Mouse (Mus musculus) kidney, adult 10 weeks (tissue): ENCODE measurements around the gene Tmem190. TPM values are rescaled to one million over a fixed set of nuclear protein-coding genes. Genes with fewer than 3 reads are reported as not detected.

Experiments
- polyA plus RNA-seq: library from polyadenylated mRNA; stranded (reverse); fragments of 350-450 nt; fragmentation: Illumina TruSeq; extraction: RNeasy Lipid Tissue Mini Kit (QIAGEN cat#74804); gene quantifications from one replicate; pipeline ENCODE4 v1.2.3, GENCODE M21; 2014; ENCODE audit warnings: low read depth, low replicate concordance

Gene Tmem190
- polyA plus RNA-seq = not detected

DNA sequence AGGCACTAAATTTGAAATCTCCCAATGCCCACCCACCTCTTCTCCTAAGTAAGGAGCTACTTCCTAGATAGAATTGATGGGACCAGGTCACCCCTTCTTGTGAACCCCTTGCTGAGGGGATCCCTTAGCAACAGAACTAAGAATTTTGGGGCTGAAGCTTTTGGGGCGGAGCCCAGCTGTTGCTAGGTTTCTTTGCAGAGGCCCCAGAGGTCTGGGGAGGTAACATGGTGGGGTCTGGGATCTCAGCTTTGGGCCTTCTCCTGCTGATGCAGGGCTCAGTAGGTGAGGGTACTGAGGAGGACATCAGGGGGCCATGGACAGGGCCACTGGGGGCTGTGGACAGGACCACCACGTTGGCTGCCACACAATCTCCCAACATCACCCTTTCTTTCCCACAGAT lies at the start of gene Tmem190, which contains the start of gene Il11:
TSS of gene Tmem190 (plus strand) at position 179 of the 400 bp plus-strand sequence.
TSS of gene Il11 (minus strand) at position 101 of the 400 bp plus-strand sequence.

GRCm38 (mm10) chr7:4739544-4740275 lies 43.0 kb upstream of the Tmem190 start, which contains the start of gene Kmt5c:
Gene Kmt5c, plus strand, starts transcription at chr7:4740115.

DNA sequence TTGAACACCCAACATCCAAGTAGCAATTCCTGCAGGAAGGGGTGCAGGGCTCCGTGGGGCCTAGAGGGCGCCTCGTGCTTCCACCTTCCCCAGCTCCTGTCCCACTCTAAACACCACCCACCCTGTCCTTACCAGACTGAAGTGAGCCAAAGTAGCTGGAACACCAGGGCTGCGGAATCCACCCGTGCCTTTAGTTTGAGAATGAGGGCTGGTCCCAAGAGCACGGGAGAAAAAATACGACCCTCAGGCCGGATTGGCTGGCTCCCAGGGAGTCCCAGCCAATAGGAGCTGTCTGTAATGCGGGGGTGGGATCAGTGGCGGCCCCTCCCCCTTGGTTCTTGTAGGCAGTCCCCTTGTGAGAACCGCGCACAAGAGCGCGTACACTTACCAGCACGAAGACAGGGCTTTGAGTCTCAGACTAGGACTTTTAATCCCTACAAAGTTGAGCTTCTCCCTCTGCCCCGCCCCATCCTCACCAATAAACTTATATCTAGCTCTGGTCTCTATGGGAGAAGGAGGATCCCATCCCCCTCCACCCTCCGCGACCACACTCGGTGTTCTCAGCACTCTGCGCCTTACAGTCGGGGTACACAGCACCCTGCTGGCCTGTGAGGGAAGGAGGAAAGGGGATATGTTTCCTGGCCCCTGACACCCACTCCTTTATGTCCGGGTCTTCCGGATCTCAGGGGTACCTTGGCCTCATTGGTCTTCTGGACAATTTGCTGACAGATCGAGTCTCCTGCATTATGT lies 29.7 kb upstream of the Tmem190 start, which contains the start of gene Cox6b2:
TSS of gene Cox6b2 (minus strand) at position 274 of the 750 bp plus-strand sequence.

GRCm38 (mm10) chr7:4771202-4771601 lies 11.5 kb upstream of the Tmem190 start, which contains the start of gene Fam71e2:
Gene Fam71e2, minus strand, starts transcription at chr7:4771302.

DNA sequence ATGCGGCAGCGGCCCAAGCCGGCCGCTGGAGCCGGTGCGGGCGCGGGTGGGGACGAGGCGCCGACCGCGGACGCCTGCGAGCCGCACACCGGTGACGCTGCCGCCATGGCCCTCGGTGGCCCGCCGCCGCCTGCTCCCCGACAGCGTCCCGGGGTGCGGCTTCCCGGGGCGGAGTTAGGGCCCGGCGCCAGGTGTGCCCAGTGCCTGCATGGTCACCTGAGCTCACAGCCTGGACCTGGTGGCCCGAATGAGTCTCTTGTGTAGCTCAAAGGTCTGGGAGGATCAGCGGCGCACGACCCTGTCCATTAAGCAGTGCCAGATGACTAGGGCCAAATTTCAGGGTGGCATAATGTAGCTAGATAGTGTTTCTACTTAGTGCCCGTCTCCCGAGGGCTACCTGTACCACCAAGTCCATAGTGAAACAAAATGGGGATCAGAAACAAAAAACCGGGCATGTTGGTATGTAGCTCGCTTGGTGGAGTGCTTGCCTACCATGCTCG lies 6.7 kb downstream of the Tmem190 start, which contains the start of gene Tmem238:
TSS of gene Tmem238 (minus strand) at position 221 of the 500 bp plus-strand sequence.

DNA sequence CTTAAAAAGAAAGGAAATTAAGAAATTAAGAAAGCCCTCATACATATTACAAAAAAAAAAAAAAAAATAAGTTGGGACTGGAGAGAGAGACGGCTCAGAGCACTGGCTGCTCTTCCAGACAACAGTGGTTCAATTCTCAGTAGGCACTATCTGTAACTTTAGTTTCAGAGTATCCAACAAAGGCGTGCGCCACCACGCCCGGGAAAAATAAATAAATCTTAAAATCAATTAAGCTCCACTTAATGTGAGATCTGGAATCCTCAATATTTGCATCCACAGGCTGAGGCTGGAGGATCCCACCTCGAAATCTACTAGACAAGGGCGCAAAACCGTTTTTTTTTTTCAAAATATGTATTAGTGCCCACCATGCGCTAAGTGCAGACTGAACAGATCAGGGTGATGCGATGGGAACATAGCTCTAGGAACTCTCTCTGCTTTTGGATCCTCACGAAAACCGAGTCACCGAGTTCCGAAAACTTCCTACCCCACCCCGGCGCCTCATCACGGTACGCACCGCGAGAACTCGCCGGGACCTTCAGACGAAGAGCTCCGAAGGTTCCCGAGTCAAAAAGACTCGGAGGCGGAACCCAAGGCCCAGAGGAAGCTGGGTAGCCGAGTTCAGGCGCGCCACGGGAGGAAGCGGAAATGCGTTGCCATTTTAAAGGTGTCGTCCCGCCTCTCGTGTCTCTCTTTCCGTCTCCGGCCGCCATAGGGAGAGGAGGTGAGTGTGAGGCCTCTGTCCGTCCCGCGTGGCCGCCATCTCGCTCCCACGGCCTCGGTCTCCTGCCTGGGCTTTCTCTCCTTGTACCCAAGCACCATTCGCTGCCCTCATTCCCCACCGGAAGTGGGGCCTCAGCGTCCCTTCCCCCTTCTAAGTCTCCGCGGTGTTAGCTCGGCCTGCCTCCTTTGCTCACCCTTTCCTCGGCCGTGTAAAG lies 9.8 kb downstream of the Tmem190 start, which contains the start of gene Rpl28:
TSS of gene Rpl28 (plus strand) at position 597 of the 935 bp plus-strand sequence.

GRCm38 (mm10) chr7:4812303-4813104 lies 29.8 kb downstream of the Tmem190 start, which contains the start of gene Ube2s:
Gene Ube2s, minus strand, starts transcription at chr7:4812590.

Other genes starting within 250 kb of the Tmem190 start
- not detected for gene Syt5, start 235.4 kb upstream of the Tmem190 start, polyA plus RNA-seq
- gene Ptprh, start 178.9 kb upstream of the Tmem190 start, polyA plus RNA-seq = not detected
- gene Tmem86b, start 151.5 kb upstream of the Tmem190 start, polyA plus RNA-seq = 3.1 TPM
- 11.6 TPM for gene Ppp6r1, start 123.9 kb upstream of the Tmem190 start, polyA plus RNA-seq
- gene Hspbp1, start 97.9 kb upstream of the Tmem190 start, polyA plus RNA-seq = not detected
- gene Brsk1, start 92.3 kb upstream of the Tmem190 start, polyA plus RNA-seq = 0.24 TPM
- not detected for gene Tmem150b, start 57.7 kb upstream of the Tmem190 start, polyA plus RNA-seq
- 0.89 TPM for gene Kmt5c, start 42.8 kb upstream of the Tmem190 start, polyA plus RNA-seq
- not detected for gene Cox6b2, start 29.8 kb upstream of the Tmem190 start, polyA plus RNA-seq
- not detected for gene Fam71e2, start 11.6 kb upstream of the Tmem190 start, polyA plus RNA-seq
- 0.20 TPM for gene Il11, start 78 bp upstream of the Tmem190 start, polyA plus RNA-seq
- gene Tmem238, start 6.7 kb downstream of the Tmem190 start, polyA plus RNA-seq = 1.3 TPM
- 11.3 TPM for gene Rpl28, start 9.9 kb downstream of the Tmem190 start, polyA plus RNA-seq
- 2.9 TPM for gene Ube2s, start 29.7 kb downstream of the Tmem190 start, polyA plus RNA-seq
- gene Shisa7, start 61.8 kb downstream of the Tmem190 start, polyA plus RNA-seq = 3.2 TPM
- gene Isoc2b, start 87.3 kb downstream of the Tmem190 start, polyA plus RNA-seq = 2.9 TPM
- gene Isoc2a, start 94.2 kb downstream of the Tmem190 start, polyA plus RNA-seq = 5.4 TPM
- not detected for gene Gm36210, start 123.6 kb downstream of the Tmem190 start, polyA plus RNA-seq
- not detected for gene Zfp628, start 132.3 kb downstream of the Tmem190 start, polyA plus RNA-seq
- gene Nat14, start 139.1 kb downstream of the Tmem190 start, polyA plus RNA-seq = 0.57 TPM
- not detected for gene Ssc5d, start 142.8 kb downstream of the Tmem190 start, polyA plus RNA-seq
- not detected for gene Sbk2, start 181.5 kb downstream of the Tmem190 start, polyA plus RNA-seq
- not detected for gene Sbk3, start 188.2 kb downstream of the Tmem190 start, polyA plus RNA-seq
- gene Zfp579, start 213.2 kb downstream of the Tmem190 start, polyA plus RNA-seq = 10.8 TPM
- not detected for gene Zfp524, start 231.5 kb downstream of the Tmem190 start, polyA plus RNA-seq
- 11.1 TPM for gene Fiz1, start 231.8 kb downstream of the Tmem190 start, polyA plus RNA-seq
- gene Gm44973, start 232.6 kb downstream of the Tmem190 start, polyA plus RNA-seq = not detected
- gene Zfp865, start 237.4 kb downstream of the Tmem190 start, polyA plus RNA-seq = 2.9 TPM
- gene Ccdc106, start 237.6 kb downstream of the Tmem190 start, polyA plus RNA-seq = 0.49 TPM